Mouse (Mus musculus) erythroblast, adult 5-6 weeks (primary cell): ENCODE measurements at regions not wholly inside any gene's neighbourhood (a gene's known extent, or its start where the extent isn't known, plus 50 kb on each side); places are given as distances from the start of the nearest gene placed in this dataset.

ENCODE experiments used
- ATAC-seq: replicated peaks from 2 replicates; pipeline ENCODE4 v1.8.0; 2016; ENCODE audit warnings: moderate number of reproducible peaks, mild to moderate bottlenecking, moderate TSS enrichment, inconsistent platforms; ENCODE audit not compliant: poor library complexity, low FRiP score, severe bottlenecking

GRCm38 (mm10) chr10:72298824-72299551 is 355.7 kb upstream of the Zwint start:
- no peak for ATAC-seq

- ATAC-seq = peak; percentile 96
Observed at GRCm38 (mm10) chr10:72309045-72309444, 345.6 kb upstream of the Zwint start.

DNA sequence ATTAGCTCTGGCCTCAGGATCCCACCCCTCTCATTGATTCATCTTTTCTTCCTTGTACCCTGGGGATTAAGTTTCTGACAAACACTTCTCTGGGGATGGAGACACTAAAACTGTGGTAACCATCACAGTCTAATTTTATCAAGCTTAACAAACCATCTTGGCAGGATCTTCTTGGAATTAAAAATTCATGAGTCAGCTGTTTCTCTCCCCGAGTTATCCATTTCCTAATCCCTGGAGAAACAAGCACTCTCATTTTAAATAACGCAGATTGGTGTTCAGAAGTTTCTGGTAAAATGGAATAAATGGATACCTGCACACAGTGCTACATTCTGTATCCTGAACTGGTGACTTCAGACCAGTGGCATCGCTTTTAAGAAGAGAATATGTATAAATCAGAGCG is 336.3 kb upstream of the Zwint start:
- no peak for ATAC-seq

- no peak for ATAC-seq
Observed at GRCm38 (mm10) chr10:72320307-72320706, 334.3 kb upstream of the Zwint start.

DNA sequence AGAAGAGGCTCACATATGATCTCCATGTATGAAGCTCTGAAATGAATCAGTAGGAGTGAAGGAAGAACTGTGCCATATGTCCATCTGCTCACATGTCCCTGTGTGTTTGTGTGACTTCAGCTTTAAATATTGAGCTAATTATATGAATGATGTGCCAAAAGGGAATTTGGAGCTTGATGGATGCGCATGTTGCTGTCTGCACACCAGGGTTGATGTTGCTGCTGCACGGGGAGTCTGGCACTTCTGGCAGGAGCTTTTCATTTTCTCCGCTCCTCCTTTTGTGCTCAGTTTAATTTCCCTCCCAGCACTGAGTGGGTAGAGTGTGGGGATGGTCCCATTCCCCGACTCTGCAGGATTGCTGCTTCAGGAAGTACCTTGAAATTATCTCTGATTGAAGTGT is 328.0 kb upstream of the Zwint start:
- ATAC-seq = no peak

- no peak for ATAC-seq
Observed at GRCm38 (mm10) chr10:72347253-72347652, 307.4 kb upstream of the Zwint start.

DNA sequence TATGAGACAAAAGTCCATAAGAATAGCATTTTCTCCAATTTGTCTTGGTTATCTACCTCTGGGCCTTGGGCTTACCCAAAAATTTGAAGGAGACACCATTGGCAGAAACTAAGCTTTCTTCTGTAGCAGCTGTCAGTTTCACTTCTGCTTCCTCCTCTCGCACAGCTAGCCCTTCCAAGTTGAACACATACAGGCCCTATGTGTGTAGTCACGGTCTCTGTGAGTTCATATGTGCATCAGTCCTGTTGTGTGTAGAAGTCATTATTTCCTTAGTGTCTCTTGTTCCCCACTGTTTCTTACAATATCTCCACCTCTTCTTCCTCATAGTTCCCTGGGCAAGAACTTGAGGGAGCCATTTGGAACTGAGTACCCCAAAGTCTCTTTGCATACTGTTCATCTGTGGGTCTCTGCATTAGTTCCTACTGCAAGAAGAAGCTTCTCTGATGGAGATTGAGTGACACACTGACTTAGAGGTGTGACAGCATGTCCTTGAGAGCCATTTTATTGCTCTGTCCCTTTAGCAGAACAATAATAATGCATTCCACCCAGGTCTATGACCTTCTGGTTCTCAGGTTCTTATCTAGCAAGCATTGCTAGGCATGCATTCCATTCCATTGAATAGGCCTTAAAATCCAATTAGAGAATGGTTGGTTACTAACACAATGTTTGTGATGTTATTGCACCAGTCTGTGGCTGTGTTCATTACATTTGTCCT is 306.5 kb upstream of the Zwint start:
- no peak for ATAC-seq

GRCm38 (mm10) chr10:72352810-72353209 is 301.8 kb upstream of the Zwint start:
- ATAC-seq = no peak

- ATAC-seq = no peak
Observed at GRCm38 (mm10) chr10:72353515-72353914, 301.1 kb upstream of the Zwint start.

GRCm38 (mm10) chr10:72383351-72383750 is 271.3 kb upstream of the Zwint start:
- no peak for ATAC-seq

GRCm38 (mm10) chr10:72384826-72385225 is 269.8 kb upstream of the Zwint start:
- ATAC-seq = no peak

DNA sequence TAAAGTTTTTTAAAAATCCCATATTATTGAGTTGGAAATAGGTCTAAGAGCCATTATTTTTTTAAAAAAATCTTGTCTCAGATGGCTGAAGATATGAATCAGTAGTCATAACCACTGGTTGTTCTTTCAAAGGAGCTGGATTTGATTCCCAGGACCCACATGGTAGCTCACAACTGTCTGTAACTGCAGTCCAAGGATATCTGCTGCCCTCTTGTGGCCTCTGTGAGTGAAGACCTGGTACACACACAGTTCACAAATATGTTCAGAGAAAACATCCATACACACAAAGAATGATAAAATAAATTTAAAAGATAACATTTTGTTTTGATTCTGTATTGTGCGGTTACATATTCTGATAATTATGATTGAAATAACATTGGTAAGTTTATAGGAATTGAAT is 263.2 kb upstream of the Zwint start:
- ATAC-seq = no peak

GRCm38 (mm10) chr10:72393279-72394041 is 261.2 kb upstream of the Zwint start:
- ATAC-seq = no peak

DNA sequence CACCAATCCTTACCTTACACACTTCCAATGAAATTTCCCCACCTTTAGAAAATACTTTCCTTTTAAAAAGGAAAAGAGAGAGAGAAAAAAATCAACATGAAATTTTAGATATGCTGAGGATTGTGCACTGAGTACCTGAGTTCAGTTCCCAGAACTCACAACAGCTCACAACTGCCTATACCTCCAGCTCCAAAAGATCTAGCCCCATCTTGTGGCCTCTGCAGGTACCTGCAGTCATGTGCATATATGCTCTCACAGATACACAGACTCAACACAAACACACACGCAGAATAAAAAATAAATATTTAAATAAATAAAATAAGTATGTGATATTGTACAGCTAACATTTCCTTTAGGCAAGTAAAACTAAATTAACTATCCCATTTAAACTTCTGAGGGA is 260.3 kb upstream of the Zwint start:
- no peak for ATAC-seq

DNA sequence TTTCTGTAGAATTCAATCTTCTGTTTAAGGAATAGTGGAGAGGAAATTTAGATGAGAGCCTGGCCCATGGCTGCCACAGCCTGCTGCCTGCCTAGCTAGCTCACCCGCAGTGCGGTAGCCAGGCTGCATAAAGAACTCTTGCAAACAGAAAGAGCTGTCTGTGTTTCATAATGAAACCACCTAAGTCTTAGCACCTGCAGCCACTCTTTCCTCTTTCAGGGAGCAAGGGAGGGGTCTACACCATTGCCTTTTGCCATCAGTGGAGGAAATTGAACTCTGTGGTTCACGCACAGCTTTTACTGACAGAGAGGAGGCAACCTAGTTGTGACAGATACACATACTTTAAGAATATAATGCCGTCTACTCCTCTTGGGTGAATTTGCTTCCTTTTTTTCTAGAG is 251.4 kb upstream of the Zwint start:
- ATAC-seq = no peak

DNA sequence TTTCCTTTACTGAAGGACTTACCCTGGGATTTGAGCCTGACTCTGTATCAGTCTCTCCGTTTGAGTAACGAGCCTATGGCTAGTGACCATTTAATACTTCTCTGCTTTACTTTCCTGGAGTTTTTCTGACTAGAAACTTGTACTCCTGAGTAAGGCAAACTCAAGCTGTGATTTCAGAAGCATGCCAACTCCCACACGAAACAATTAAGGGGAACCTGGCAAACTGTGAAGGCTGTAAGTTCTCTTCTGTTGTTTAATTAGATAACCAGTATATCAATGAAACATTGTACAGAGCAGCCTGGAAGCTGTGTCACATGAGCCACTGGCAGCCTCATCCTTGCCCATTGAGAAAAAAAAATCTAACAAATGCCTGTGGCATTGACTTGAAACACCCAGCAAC is 244.3 kb upstream of the Zwint start:
- ATAC-seq = no peak

DNA sequence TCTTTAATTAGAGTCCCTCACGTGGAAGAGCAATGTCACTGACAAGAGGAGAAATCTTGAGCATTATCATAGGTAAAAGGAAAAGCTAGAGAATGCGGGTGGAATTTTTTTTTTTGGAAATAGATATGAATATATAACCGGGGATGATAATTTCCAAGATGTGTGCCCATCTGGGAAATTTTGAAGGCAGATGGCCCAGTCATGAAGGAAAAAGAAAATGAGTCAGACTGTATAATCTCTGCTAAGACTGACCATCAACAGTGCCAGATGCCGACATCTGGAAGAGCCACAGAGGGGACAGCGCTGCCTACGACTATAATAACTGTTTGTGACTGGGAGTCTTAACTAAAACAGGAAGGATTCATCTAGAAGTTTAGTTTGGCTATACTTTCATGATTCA is 243.0 kb upstream of the Zwint start:
- ATAC-seq = no peak

- no peak for ATAC-seq
Observed at GRCm38 (mm10) chr10:72454629-72455028, 200.0 kb upstream of the Zwint start.

- no peak for ATAC-seq
Observed at GRCm38 (mm10) chr10:72484315-72484714, 170.3 kb upstream of the Zwint start.

DNA sequence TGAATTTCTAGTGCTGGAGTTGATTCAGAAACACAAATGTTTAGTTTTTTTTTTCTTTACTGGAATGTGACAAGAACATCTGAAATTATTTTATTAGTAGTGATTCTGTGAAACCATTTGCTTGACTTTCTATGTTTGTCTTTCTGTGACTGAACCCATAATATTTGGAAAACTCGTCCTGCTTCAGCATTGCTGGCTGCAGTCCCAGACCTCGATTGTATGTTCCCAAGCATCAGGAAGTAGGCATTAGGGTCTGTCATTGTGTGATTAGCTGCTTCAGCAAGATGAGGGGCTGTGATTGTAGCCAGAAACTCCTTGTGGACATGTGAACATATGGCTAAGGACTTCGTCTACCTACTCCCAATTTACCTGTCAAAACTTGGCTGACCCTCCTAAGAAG is 122.2 kb upstream of the Zwint start:
- ATAC-seq = no peak

DNA sequence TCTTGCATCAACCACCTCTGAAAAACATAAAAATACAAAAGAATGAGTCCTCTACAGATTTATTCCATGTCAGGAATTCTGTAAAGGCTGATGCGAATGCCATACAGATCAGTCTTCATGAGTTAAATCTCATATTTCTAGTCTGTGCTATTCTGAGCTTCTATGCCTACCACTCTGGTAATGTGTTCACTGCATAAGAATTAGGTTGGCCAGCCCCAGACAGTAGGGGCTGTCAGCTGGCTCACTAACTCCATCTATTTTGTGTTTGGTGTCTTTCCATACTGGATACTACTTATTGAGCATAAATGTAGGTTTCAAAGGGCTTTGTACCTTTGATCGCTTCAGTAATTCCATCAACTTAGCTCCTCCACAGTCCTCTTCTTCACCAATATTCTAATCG is 121.2 kb upstream of the Zwint start:
- no peak for ATAC-seq
